Mouse (Mus musculus) neural tube, embryonic 14.5 days (tissue): ENCODE measurements around the gene Smim24. TPM values are rescaled to one million over a fixed set of nuclear protein-coding genes. Genes with fewer than 3 reads are reported as not detected.

Experiments used
- ATAC-seq: fragments of 200-750 bp; cut with Nextera tagmentation; 2 replicates; pipeline ENCODE4 v1.8.0; 2017; ENCODE audit warnings: low read depth, mild to moderate bottlenecking, moderate TSS enrichment, moderate library complexity
- H3K27ac ChIP-seq: fragments of 300-500 bp; sonication (generic); 2 replicates; pipeline ENCODE4 v1.5.1; 2014; ENCODE audit warnings: low read depth, mild to moderate bottlenecking, control low read depth, low read length, moderate library complexity, mixed read lengths
- H3K27me3 ChIP-seq: fragments of 300-500 bp; sonication (generic); 2 replicates; pipeline ENCODE4 v1.6.1; 2014; ENCODE audit warnings: low read length; ENCODE audit not compliant: control insufficient read depth, insufficient read depth
- H3K36me3 ChIP-seq: fragments of 300-500 bp; sonication (generic); 2 replicates; pipeline ENCODE4 v1.6.1; 2014; ENCODE audit warnings: low read length, mixed read lengths; ENCODE audit not compliant: control insufficient read depth, insufficient read depth
- H3K4me1 ChIP-seq: fragments of 300-500 bp; sonication (generic); 2 replicates; pipeline ENCODE4 v1.6.1; 2014; ENCODE audit warnings: low read length; ENCODE audit not compliant: control insufficient read depth, insufficient read depth
- H3K4me2 ChIP-seq: fragments of 300-500 bp; sonication (generic); 2 replicates; pipeline ENCODE4 v1.6.1; 2014; ENCODE audit warnings: mild to moderate bottlenecking, low read depth, low read length, control low read depth
- H3K4me3 ChIP-seq: fragments of 300-500 bp; sonication (generic); 2 replicates; pipeline ENCODE4 v1.5.1; 2014; ENCODE audit warnings: low read depth, low read length, control low read depth, mixed read lengths
- H3K9ac ChIP-seq: fragments of 300-500 bp; sonication (generic); replicated peaks from 2 replicates; pipeline ENCODE4 v1.6.1; 2014; ENCODE audit warnings: low read depth, mild to moderate bottlenecking, control low read depth, low read length, mixed read lengths
- H3K9me3 ChIP-seq: fragments of 300-500 bp; sonication (generic); 2 replicates; pipeline ENCODE4 v1.6.1; 2016; ENCODE audit warnings: low read length; ENCODE audit not compliant: control insufficient read depth
- WGBS: fragments of 180-500 bp; shearing (Covaris S2); extraction: QIAGEN DNeasy Blood & Tissue Kit; methylation state at CpG from one replicate; pipeline ENCODE4 v1.1.7; 2014; 5-methylcytosine and 5-hydroxymethylcytosine counted together
- polyA plus RNA-seq: library from polyadenylated mRNA; unstranded; fragments of >200 nt; fragmentation: Nextera tagmentation; extraction: Ambion mirVana; gene quantifications from 2 replicates; pipeline ENCODE4 v1.2.1, GENCODE M21; 2014

The Smim24 gene
- polyA plus RNA-seq, 1 experiment from 2014 or later, result 2.0 TPM

- 77% methylated on average over 9 of the region's 9 CpGs for WGBS
- Histone ChIP-seq H3K4me3 (no peak overlapping the region), H3K27me3 (no peaks in the 10 kb centered on the region), H3K27ac (no peak overlapping the region), H3K4me1 (peaks cover 6% of the 10 kb centered on the region; the same call in 1 of the 2 replicates), H3K36me3 (no peaks in the 10 kb centered on the region), H3K9ac (no peak overlapping the region), H3K9me3 (no peaks in the 10 kb centered on the region), H3K4me2 (no peak overlapping the region)
- no peak for ATAC-seq
These were observed 37.9 kb upstream of the Smim24 start for GRCm38 (mm10) chr10:81354738-81355477.

- Histone ChIP-seq H3K4me2 (no peak overlapping the region), H3K4me1 (0 out of 2 replicates have a peak, but pooled peaks cover 4% of the 10 kb centered on the region), H3K4me3 (no peak overlapping the region), H3K27me3 (no peaks in the 10 kb centered on the region), H3K9ac (no peak overlapping the region), H3K36me3 (no peaks in the 10 kb centered on the region), H3K9me3 (no peaks in the 10 kb centered on the region), H3K27ac (no peak overlapping the region)
- WGBS, result 85% methylated on average over 4 of the region's 4 CpGs
- no peak for ATAC-seq
These were observed 37.3 kb upstream of the Smim24 start for GRCm38 (mm10) chr10:81355533-81355932.

GRCm38 (mm10) chr10:81356352-81356990 lies 36.4 kb upstream of the Smim24 start:
- H3K4me3 ChIP-seq, result no peak overlapping the region
- no peak overlapping the region for H3K27ac ChIP-seq
- H3K9me3 ChIP-seq, result no peaks in the 10 kb centered on the region
- ATAC-seq, result no peak
- H3K4me1 ChIP-seq, result 0 out of 2 replicates have a peak, but pooled peaks cover 6% of the 10 kb centered on the region
- WGBS, result 54% methylated on average over 12 of the region's 12 CpGs
- no peak overlapping the region for H3K9ac ChIP-seq
- peak overlapping the region; percentile 85 for H3K4me2 ChIP-seq
- H3K36me3 ChIP-seq, result no peaks in the 10 kb centered on the region
- H3K27me3 ChIP-seq, result no peaks in the 10 kb centered on the region

- Histone ChIP-seq H3K4me3 (peak within 1 kb of the TSS; percentile 67), H3K27ac (no peak within 1 kb of the TSS), H3K9me3 (no peaks in the 10 kb centered on the region), H3K9ac (peak within 1 kb of the TSS; percentile 75), H3K4me2 (peak within 1 kb of the TSS; percentile 85), H3K4me1 (0 out of 2 replicates have a peak, but pooled peaks cover 6% of the 10 kb centered on the region), H3K27me3 (no peaks in the 10 kb centered on the region), H3K36me3 (no peaks in the 10 kb centered on the region)
- peak; percentile 92 for ATAC-seq
- WGBS, result 2% methylated on average over 66 of the region's 79 CpGs
These were observed 35.6 kb upstream of the Smim24 start, which contains the start of gene Mfsd12 for GRCm38 (mm10) chr10:81356991-81357844. Mfsd12 (plus strand) TSS chr10:81357491.

GRCm38 (mm10) chr10:81358209-81358608 lies 34.6 kb upstream of the Smim24 start:
- Histone ChIP-seq H3K4me1 (0 out of 2 replicates have a peak, but pooled peaks cover 6% of the 10 kb centered on the region), H3K9ac (peak overlapping the region; percentile 75), H3K4me2 (peak overlapping the region; percentile 85), H3K27me3 (0 out of 2 replicates have a peak, but pooled peaks cover 3% of the 10 kb centered on the region), H3K4me3 (peak overlapping the region; percentile 67), H3K36me3 (no peaks in the 10 kb centered on the region), H3K9me3 (no peaks in the 10 kb centered on the region), H3K27ac (no peak overlapping the region)
- ATAC-seq, result no peak
- WGBS, result 33% methylated on average over 4 of the region's 4 CpGs

GRCm38 (mm10) chr10:81358841-81359240 lies 34.0 kb upstream of the Smim24 start:
- Histone ChIP-seq H3K4me2 (peak overlapping the region; percentile 85; the same call in 1 of the 2 replicates), H3K4me1 (peaks cover 9% of the 10 kb centered on the region; the same call in 1 of the 2 replicates), H3K27ac (no peak overlapping the region), H3K9ac (0 out of 2 replicates have a peak overlapping the region, but pooled peaks have one; percentile 75), H3K9me3 (no peaks in the 10 kb centered on the region), H3K27me3 (0 out of 2 replicates have a peak, but pooled peaks cover 3% of the 10 kb centered on the region), H3K4me3 (0 out of 2 replicates have a peak overlapping the region, but pooled peaks have one; percentile 67), H3K36me3 (no peaks in the 10 kb centered on the region)
- ATAC-seq, result no peak
- WGBS, result 70% methylated on average over 1 of the region's 1 CpGs

GRCm38 (mm10) chr10:81360721-81361120 lies 32.1 kb upstream of the Smim24 start:
- Histone ChIP-seq H3K4me1 (peaks cover 16% of the 10 kb centered on the region; the same call in 1 of the 2 replicates), H3K9me3 (no peaks in the 10 kb centered on the region), H3K9ac (no peak overlapping the region), H3K4me2 (no peak overlapping the region), H3K36me3 (no peaks in the 10 kb centered on the region), H3K27me3 (0 out of 2 replicates have a peak, but pooled peaks cover 3% of the 10 kb centered on the region), H3K4me3 (no peak overlapping the region), H3K27ac (no peak overlapping the region)
- 70% methylated on average over 8 of the region's 8 CpGs for WGBS
- no peak for ATAC-seq

- Histone ChIP-seq H3K27me3 (0 out of 2 replicates have a peak, but pooled peaks cover 3% of the 10 kb centered on the region), H3K9ac (no peak overlapping the region), H3K27ac (no peak overlapping the region), H3K4me3 (no peak overlapping the region), H3K36me3 (peaks cover 8% of the 10 kb centered on the region; the same call in 1 of the 2 replicates), H3K4me2 (no peak overlapping the region), H3K9me3 (no peaks in the 10 kb centered on the region), H3K4me1 (peaks cover 16% of the 10 kb centered on the region; the same call in 1 of the 2 replicates)
- no peak for ATAC-seq
- WGBS, result 80% methylated on average over 12 of the region's 12 CpGs
These were observed 30.4 kb upstream of the Smim24 start for GRCm38 (mm10) chr10:81362336-81362949.
